Mouse (Mus musculus): Measurements from ENCODE around the gene Senp1. TPM values are rescaled to one million over a fixed set of nuclear protein-coding genes. Genes with fewer than 3 reads are reported as not detected.

Gene Senp1
- polyA plus RNA-seq, 1 experiment: 9.9 TPM

GRCm38 (mm10) chr15:97999546-97999945 is 94.0 kb downstream of the Senp1 start:
- Histone ChIP-seq H3K27ac (ENCODE audit: insufficient read depth, low read length) (no peak overlapping the region), H3K27me3 (ENCODE audit: control insufficient read depth, insufficient read depth, low read length) (peaks cover 28% of the 10 kb centered on the region), H3K36me3 (ENCODE audit: control insufficient read depth, insufficient read depth, low read length) (no peaks in the 10 kb centered on the region), H3K4me3 (ENCODE audit: extremely low read depth, insufficient read depth, insufficient read length) (no peak overlapping the region), H3K4me1 (ENCODE audit: control insufficient read depth, insufficient read depth, insufficient read length) (no peaks in the 10 kb centered on the region; the same call in 1 of the 2 replicates)
- DNase-seq (ENCODE audit: low read depth in 1 of 2, low spot score in 2 of 2): no peak
- no peak for TF ChIP-seq POLR2A (IDR thresholded peaks at IDR 0.05; ENCODE audit: low read depth, low read length)
- no peak for TF ChIP-seq CTCF (IDR thresholded peaks at IDR 0.05; ENCODE audit: extremely low read depth, insufficient read depth, insufficient read length, insufficient replicate concordance)
- 17% methylated on average over 13 of the region's 13 CpGs for WGBS

GRCm38 (mm10) chr15:97996716-97997256 is 96.8 kb downstream of the Senp1 start:
- no peak for TF ChIP-seq POLR2A (IDR thresholded peaks at IDR 0.05; ENCODE audit: low read depth, low read length)
- TF ChIP-seq CTCF (IDR thresholded peaks at IDR 0.05; ENCODE audit: extremely low read depth, insufficient read depth, insufficient read length, insufficient replicate concordance): no peak
- 83% methylated on average over 13 of the region's 13 CpGs for WGBS
- Histone ChIP-seq H3K36me3 (ENCODE audit: control insufficient read depth, insufficient read depth, low read length) (no peaks in the 10 kb centered on the region), H3K4me3 (ENCODE audit: extremely low read depth, insufficient read depth, insufficient read length) (no peak overlapping the region), H3K4me1 (ENCODE audit: control insufficient read depth, insufficient read depth, insufficient read length) (no peaks in the 10 kb centered on the region), H3K27ac (ENCODE audit: insufficient read depth, low read length) (no peak overlapping the region), H3K27me3 (ENCODE audit: control insufficient read depth, insufficient read depth, low read length) (peaks cover 10% of the 10 kb centered on the region; the same call in 1 of the 2 replicates)
- no peak for DNase-seq (ENCODE audit: low read depth in 1 of 2, low spot score in 2 of 2)

- no peak for TF ChIP-seq CTCF (IDR thresholded peaks at IDR 0.05; ENCODE audit: extremely low read depth, insufficient read depth, insufficient read length, insufficient replicate concordance)
- WGBS: 16% methylated on average over 18 of the region's 18 CpGs
- no peaks in the 10 kb centered on the region for H3K27me3 ChIP-seq (ENCODE audit: control insufficient read depth, insufficient read depth, low read length)
- no peak overlapping the region for H3K27ac ChIP-seq (ENCODE audit: insufficient read depth, low read length)
- H3K4me1 ChIP-seq (ENCODE audit: control insufficient read depth, insufficient read depth, insufficient read length): no peaks in the 10 kb centered on the region
- H3K4me3 ChIP-seq (ENCODE audit: extremely low read depth, insufficient read depth, insufficient read length): peak overlapping the region; percentile 33; the same call in 1 of the 2 replicates
- peak; percentile 31 to 51 for DNase-seq (ENCODE audit: low read depth in 1 of 2, low spot score in 2 of 2)
- H3K36me3 ChIP-seq (ENCODE audit: control insufficient read depth, insufficient read depth, low read length): no peaks in the 10 kb centered on the region
Observed at GRCm38 (mm10) chr15:97992712-97993286, 100.7 kb downstream of the Senp1 start.

- TF ChIP-seq POLR2A (IDR thresholded peaks at IDR 0.05; ENCODE audit: low read depth, low read length): no peak
- no peak for TF ChIP-seq CTCF (IDR thresholded peaks at IDR 0.05; ENCODE audit: extremely low read depth, insufficient read depth, insufficient read length, insufficient replicate concordance)
- 84% methylated on average over 13 of the region's 13 CpGs for WGBS
Observed at GRCm38 (mm10) chr15:97992027-97992711, 101.4 kb downstream of the Senp1 start.

GRCm38 (mm10) chr15:97991285-97991895 is 102.2 kb downstream of the Senp1 start:
- no peaks in the 10 kb centered on the region for H3K4me1 ChIP-seq (ENCODE audit: control insufficient read depth, insufficient read depth, insufficient read length)
- TF ChIP-seq POLR2A (IDR thresholded peaks at IDR 0.05; ENCODE audit: low read depth, low read length): no peak
- no peak for TF ChIP-seq CTCF (IDR thresholded peaks at IDR 0.05; ENCODE audit: extremely low read depth, insufficient read depth, insufficient read length, insufficient replicate concordance)
- no peak overlapping the region for H3K27ac ChIP-seq (ENCODE audit: insufficient read depth, low read length)
- no peaks in the 10 kb centered on the region for H3K36me3 ChIP-seq (ENCODE audit: control insufficient read depth, insufficient read depth, low read length)
- no peak for DNase-seq (ENCODE audit: low read depth in 1 of 2, low spot score in 2 of 2)
- H3K27me3 ChIP-seq (ENCODE audit: control insufficient read depth, insufficient read depth, low read length): no peaks in the 10 kb centered on the region
- no peak overlapping the region for H3K4me3 ChIP-seq (ENCODE audit: extremely low read depth, insufficient read depth, insufficient read length)
- WGBS: 84% methylated on average over 12 of the region's 12 CpGs

More at GRCm38 (mm10) chr15:97992027-97992711, 101.4 kb downstream of the Senp1 start:
- H3K36me3 ChIP-seq (ENCODE audit: control insufficient read depth, insufficient read depth, low read length): no peaks in the 10 kb centered on the region
- no peak overlapping the region for H3K4me3 ChIP-seq (ENCODE audit: extremely low read depth, insufficient read depth, insufficient read length)
- no peaks in the 10 kb centered on the region for H3K4me1 ChIP-seq (ENCODE audit: control insufficient read depth, insufficient read depth, insufficient read length)
- DNase-seq (ENCODE audit: low read depth in 1 of 2, low spot score in 2 of 2): no peak
- no peak overlapping the region for H3K27ac ChIP-seq (ENCODE audit: insufficient read depth, low read length)
- no peaks in the 10 kb centered on the region for H3K27me3 ChIP-seq (ENCODE audit: control insufficient read depth, insufficient read depth, low read length)

GRCm38 (mm10) chr15:97990721-97991120 is 102.8 kb downstream of the Senp1 start:
- no peaks in the 10 kb centered on the region for H3K4me1 ChIP-seq (ENCODE audit: control insufficient read depth, insufficient read depth, insufficient read length)
- 67% methylated on average over 4 of the region's 4 CpGs for WGBS

More at GRCm38 (mm10) chr15:97990721-97991120, 102.8 kb downstream of the Senp1 start:
- Histone ChIP-seq H3K36me3 (ENCODE audit: control insufficient read depth, insufficient read depth, low read length) (no peaks in the 10 kb centered on the region), H3K27ac (ENCODE audit: insufficient read depth, low read length) (no peak overlapping the region), H3K4me3 (ENCODE audit: extremely low read depth, insufficient read depth, insufficient read length) (no peak overlapping the region), H3K27me3 (ENCODE audit: control insufficient read depth, insufficient read depth, low read length) (no peaks in the 10 kb centered on the region)
- DNase-seq (ENCODE audit: low read depth in 1 of 2, low spot score in 2 of 2): no peak
- TF ChIP-seq POLR2A (IDR thresholded peaks at IDR 0.05; ENCODE audit: low read depth, low read length): no peak
- no peak for TF ChIP-seq CTCF (IDR thresholded peaks at IDR 0.05; ENCODE audit: extremely low read depth, insufficient read depth, insufficient read length, insufficient replicate concordance)
